Mouse (Mus musculus) lung, postnatal 0 days (tissue): Measurements from ENCODE around the gene Gsg1l.

ENCODE experiments used
- CTCF ChIP-seq: IDR thresholded peaks from 2 replicates; pipeline ENCODE4 v1.5.1; 2016; ENCODE audit warnings: antibody characterized with exemption, mild to moderate bottlenecking
- EP300 ChIP-seq: IDR thresholded peaks from 2 replicates; pipeline ENCODE4 v1.6.1; 2016; ENCODE audit warnings: antibody characterized with exemption, mild to moderate bottlenecking, control low read depth

DNA sequence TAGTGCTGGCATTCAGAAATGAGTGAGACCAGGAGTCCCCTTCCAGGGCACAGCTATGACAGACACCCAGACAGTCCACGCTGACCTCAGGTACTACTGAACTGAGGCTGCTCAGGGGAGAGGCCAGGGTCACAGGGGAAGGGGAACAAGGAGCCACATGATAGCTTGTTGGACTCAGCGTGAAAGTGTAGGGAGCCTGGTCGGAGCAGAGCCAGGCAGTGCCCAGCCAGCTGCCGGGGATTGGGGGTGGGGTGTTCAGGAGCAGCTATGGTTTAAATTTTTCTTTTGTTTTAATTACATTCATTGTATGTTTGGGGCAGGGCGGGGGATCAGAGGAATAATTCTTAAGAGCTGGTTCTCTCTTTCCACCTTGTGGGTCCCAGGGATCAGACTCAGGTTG, 253.7 kb downstream of the Gsg1l start:
- TF ChIP-seq CTCF (no peak), EP300 (no peak)
